Mouse (Mus musculus) spleen, adult 2 months (tissue): ENCODE measurements around the gene Batf3.

ENCODE experiments used
- CTCF ChIP-seq: fragments of 200-500 bp; IDR thresholded peaks from 2 replicates; pipeline ENCODE4 v1.5.1; 2011; ENCODE audit warnings: mild to moderate bottlenecking, inconsistent platforms; ENCODE audit not compliant: insufficient read depth, insufficient read length, insufficient replicate concordance; ENCODE audit errors: extremely low read depth
- POLR2A ChIP-seq: fragments of 200-500 bp; IDR thresholded peaks from 2 replicates; pipeline ENCODE4 v1.6.1; 2011; ENCODE audit warnings: low read depth, low read length, inconsistent platforms

GRCm38 (mm10) chr1:191073001-191073400, 24.6 kb upstream of the Batf3 start:
- no peak for TF ChIP-seq CTCF
- TF ChIP-seq POLR2A = no peak
